Mouse (Mus musculus): ENCODE data around the gene Hmgcs2.

The Hmgcs2 gene

GRCm38 (mm10) chr3:98280204-98280932 is at the start of gene Hmgcs2:
Hmgcs2 (plus strand) TSS chr3:98280435.
- DNase-seq, result peak; percentile 65

GRCm38 (mm10) chr3:98233504-98233903 is 46.7 kb upstream of the Hmgcs2 start:
- DNase-seq, result no peak

- DNase-seq, result no peak
Observed at GRCm38 (mm10) chr3:98236266-98236665, 44.0 kb upstream of the Hmgcs2 start.

GRCm38 (mm10) chr3:98237240-98237639 is 43.0 kb upstream of the Hmgcs2 start:
- no peak for DNase-seq

GRCm38 (mm10) chr3:98238150-98238549 is 42.1 kb upstream of the Hmgcs2 start:
- no peak for DNase-seq

GRCm38 (mm10) chr3:98242051-98242450 is 38.2 kb upstream of the Hmgcs2 start:
- DNase-seq, result no peak

GRCm38 (mm10) chr3:98242458-98243037 is 37.7 kb upstream of the Hmgcs2 start:
- no peak for DNase-seq

GRCm38 (mm10) chr3:98245892-98246291 is 34.3 kb upstream of the Hmgcs2 start:
- no peak for DNase-seq

- no peak for DNase-seq
Observed at GRCm38 (mm10) chr3:98246985-98247751, 33.1 kb upstream of the Hmgcs2 start.

- DNase-seq, result no peak
Observed at GRCm38 (mm10) chr3:98249378-98249777, 30.9 kb upstream of the Hmgcs2 start.

- DNase-seq, result no peak
Observed at GRCm38 (mm10) chr3:98249833-98250448, 30.3 kb upstream of the Hmgcs2 start.

GRCm38 (mm10) chr3:98254059-98254458 is 26.2 kb upstream of the Hmgcs2 start:
- no peak for DNase-seq

GRCm38 (mm10) chr3:98254656-98255583 is 25.3 kb upstream of the Hmgcs2 start:
- no peak for DNase-seq

- DNase-seq, result no peak
Observed at GRCm38 (mm10) chr3:98258723-98259122, 21.5 kb upstream of the Hmgcs2 start.

- no peak for DNase-seq
Observed at GRCm38 (mm10) chr3:98259271-98259751, 20.9 kb upstream of the Hmgcs2 start.

GRCm38 (mm10) chr3:98260534-98260933 is 19.7 kb upstream of the Hmgcs2 start:
- no peak for DNase-seq

- no peak for DNase-seq
Observed at GRCm38 (mm10) chr3:98261415-98261814, 18.8 kb upstream of the Hmgcs2 start.

GRCm38 (mm10) chr3:98262133-98262532 is 18.1 kb upstream of the Hmgcs2 start:
- no peak for DNase-seq

- peak; percentile 36 for DNase-seq
Observed at GRCm38 (mm10) chr3:98267249-98267651, 13.0 kb upstream of the Hmgcs2 start.

GRCm38 (mm10) chr3:98273623-98274398 is 6.4 kb upstream of the Hmgcs2 start:
- no peak for DNase-seq

- DNase-seq, result peak; percentile 23
Observed at GRCm38 (mm10) chr3:98279682-98280081, 553 bp upstream of the Hmgcs2 start.

Measured in thymus, postnatal 4 days (tissue).